Mouse (Mus musculus) myocyte (in vitro differentiated cells): ENCODE measurements at regions not wholly inside any gene's neighbourhood (a gene's known extent, or its start where the extent isn't known, plus 50 kb on each side); places are given as distances from the start of the nearest gene placed in this dataset.

Source experiments
- CEBPB ChIP-seq: IDR thresholded peaks from 2 replicates; pipeline ENCODE4 v1.6.1; 2011; ENCODE audit warnings: mild to moderate bottlenecking, moderate library complexity; ENCODE audit not compliant: poor library complexity, insufficient read depth, severe bottlenecking
- E2F4 ChIP-seq: IDR thresholded peaks from one replicate; pipeline ENCODE4 v1.6.1; 2011; ENCODE audit warnings: mild to moderate bottlenecking, control low read depth, moderate library complexity; ENCODE audit not compliant: insufficient read depth
- MYOG ChIP-seq, 3 experiments: IDR thresholded peaks; one replicate each; pipeline ENCODE4 v1.6.1; 2011; ENCODE audit warnings: control low read depth in 2 of 3, low read depth in 2 of 3, mild to moderate bottlenecking in 2 of 3; ENCODE audit not compliant: insufficient read length in 2 of 3, control insufficient read depth in 1 of 3, insufficient read depth in 1 of 3
- POLR2A ChIP-seq: IDR thresholded peaks from one replicate; pipeline ENCODE4 v1.6.1; 2011; ENCODE audit warnings: low read depth, mild to moderate bottlenecking, control low read depth, moderate library complexity; ENCODE audit not compliant: insufficient read length
- SRF ChIP-seq: IDR thresholded peaks from one replicate; pipeline ENCODE4 v1.6.1; 2011; ENCODE audit warnings: low read depth; ENCODE audit not compliant: control insufficient read depth, insufficient read length
- TCF12 ChIP-seq: IDR thresholded peaks from one replicate; pipeline ENCODE4 v1.6.1; 2011; ENCODE audit warnings: mild to moderate bottlenecking, control low read depth; ENCODE audit not compliant: poor library complexity, insufficient read depth, severe bottlenecking
- TCF3 ChIP-seq: IDR thresholded peaks from one replicate; pipeline ENCODE4 v1.6.1; 2011; ENCODE audit warnings: low read depth, control low read depth; ENCODE audit not compliant: insufficient read length
- USF1 ChIP-seq: IDR thresholded peaks from one replicate; pipeline ENCODE4 v1.6.1; 2011; ENCODE audit warnings: low read depth, mild to moderate bottlenecking, control low read depth, moderate library complexity

GRCm38 (mm10) chr9:50101061-50101460 lies 243.7 kb downstream of the Rpl10-ps3 start:
- TF ChIP-seq TCF12 (no peak), CEBPB (no peak), MYOG (IDR thresholded peaks at IDR 0.05; ENCODE audit: control insufficient read depth in 1 of 3, insufficient read depth in 1 of 3, insufficient read length in 2 of 3, low read depth in 2 of 3) (no peak), TCF3 (no peak), USF1 (no peak), POLR2A (no peak), E2F4 (no peak), SRF (no peak)
